Mouse (Mus musculus) spleen, postnatal 14 days (tissue): Measurements from ENCODE around the gene Arfgef2.

ENCODE experiments used
- DNase-seq, 2 experiments: peaks; one replicate each; pipeline ENCODE4 v3.0.0; 2021 to 2022; ENCODE audit warnings: low spot score in 2 of 2

The Arfgef2 gene

DNA sequence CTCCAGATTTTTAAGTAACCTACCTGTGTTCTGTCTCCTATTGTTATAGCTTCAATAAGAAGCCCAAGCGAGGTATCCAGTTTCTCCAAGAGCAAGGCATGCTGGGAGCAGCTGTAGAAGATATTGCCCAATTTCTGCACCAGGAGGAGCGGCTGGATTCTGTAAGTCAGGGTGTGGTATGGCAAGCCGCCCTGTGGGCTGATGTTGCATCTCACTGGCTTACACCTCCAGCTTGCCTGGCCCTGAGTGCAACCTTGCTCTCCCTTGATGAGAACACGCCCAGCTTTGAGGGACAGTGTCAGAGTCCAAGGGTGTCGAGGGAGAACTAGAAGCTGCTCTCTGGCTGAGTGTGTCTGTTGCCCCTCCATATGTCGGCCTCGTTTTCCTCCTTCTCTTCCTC, 53.8 kb downstream of the Arfgef2 start:
- DNase-seq, result no peak

DNA sequence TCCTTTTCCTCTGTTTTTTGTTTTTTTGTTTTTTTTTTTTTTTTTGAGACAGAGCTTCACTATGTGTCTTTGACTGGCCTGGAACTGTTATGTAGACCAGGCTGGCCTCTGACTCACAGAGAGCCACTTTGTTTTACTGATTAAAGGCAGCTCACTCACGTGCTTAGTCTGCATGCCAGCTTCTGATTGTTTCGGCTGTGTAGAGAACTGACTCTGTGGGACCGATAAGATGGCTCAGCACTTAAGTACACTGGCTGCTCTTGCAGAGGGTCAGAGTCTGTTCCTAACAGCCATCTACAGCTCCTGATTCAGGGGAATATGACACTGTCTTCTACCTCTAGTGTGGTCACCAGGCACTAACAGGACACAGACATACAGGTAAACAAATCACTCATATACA, 57.1 kb downstream of the Arfgef2 start:
- DNase-seq, result no peak

DNA sequence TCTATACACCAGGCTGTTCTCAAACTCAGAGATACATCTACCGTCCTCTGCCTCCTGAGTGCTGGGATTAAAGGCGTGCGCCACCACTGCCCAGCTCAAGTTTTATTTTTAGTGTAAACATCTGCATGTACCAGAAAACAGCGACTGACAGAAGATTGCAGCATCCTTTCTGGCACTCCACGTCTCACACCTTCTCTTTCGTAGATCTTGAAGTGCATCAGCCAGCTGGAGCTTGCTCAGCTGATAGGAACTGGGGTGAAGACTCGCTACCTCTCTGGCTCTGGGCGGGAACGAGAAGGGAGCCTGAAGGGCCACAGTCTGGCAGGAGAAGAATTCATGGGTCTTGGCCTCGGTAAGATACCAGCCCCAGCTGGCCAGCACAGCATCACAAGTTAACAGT, 60.1 kb downstream of the Arfgef2 start:
- DNase-seq, result no peak

DNA sequence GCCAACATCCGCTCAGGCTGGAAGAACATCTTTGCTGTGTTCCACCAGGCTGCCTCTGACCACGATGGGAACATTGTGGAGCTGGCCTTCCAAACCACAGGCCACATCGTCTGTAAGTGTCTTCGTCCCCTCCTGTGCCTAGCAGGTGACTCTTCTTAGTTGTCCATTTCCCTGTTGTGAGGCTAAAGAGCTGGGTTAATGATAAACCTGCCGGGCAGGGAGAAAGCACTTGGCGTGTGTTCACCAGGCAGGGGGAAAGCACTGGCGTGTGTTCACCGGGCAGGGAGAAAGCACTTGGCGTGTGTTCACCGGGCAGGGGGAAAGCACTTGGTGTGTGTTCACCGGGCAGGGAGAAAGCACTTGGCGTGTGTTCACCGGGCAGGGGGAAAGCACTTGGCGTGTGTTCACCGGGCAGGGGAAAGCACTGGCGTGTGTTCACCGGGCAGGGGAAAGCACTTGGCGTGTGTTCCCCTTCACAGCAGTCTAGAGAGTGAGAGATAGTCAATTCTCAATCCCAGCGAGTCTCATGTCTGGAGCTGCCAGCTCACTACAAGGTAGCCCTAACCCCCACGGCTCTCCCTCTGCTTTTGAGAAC, 65.0 kb downstream of the Arfgef2 start:
- DNase-seq, result no peak

DNA sequence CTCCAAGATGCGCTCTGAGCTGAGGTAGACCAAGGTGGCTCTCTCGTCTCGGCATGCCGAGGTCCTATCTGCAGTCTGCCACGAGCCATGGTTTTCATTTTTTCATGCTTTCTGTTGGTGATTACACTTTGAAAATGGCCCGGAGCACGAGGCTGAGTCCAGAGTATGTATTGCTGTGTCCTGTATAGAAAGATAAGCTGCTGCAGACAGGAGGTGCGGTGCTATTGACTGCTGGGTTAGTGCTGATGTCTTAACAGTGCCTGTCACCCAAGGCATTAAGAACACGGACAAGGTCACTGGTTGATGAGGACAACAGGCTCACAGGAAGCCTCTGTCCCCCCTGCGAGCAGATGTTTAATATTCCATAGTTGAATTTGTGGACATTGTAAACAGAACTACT, 65.5 kb downstream of the Arfgef2 start:
- no peak for DNase-seq

DNA sequence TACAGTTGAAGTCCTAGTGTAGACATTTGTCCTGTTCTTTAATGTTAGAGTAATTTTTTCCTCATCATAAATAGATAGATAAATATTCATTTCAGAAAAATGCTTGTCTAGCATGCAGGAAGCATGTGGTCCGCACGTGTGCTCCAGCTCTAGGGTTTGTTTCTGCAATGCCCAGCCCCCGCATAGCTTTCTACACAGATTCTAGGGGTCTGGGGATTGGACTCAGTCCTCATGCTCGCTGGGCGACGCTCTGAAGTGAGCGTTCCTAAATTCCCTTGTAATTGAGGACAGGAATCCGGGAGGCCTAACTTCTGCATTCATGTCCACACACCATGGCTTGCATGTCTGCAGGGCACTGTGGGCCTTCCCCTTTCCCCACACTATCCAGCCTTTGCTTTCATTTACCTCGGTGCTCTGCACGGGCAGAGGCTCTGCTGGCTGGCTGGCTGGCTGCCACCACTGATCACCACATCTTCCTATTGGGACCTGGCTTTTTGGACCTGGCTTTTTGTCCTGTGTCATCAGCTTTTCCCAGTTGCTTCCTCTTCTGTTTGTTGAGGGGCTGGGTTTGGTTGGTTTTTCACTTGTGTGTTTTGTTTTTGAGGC, 69.4 kb downstream of the Arfgef2 start:
- no peak for DNase-seq

DNA sequence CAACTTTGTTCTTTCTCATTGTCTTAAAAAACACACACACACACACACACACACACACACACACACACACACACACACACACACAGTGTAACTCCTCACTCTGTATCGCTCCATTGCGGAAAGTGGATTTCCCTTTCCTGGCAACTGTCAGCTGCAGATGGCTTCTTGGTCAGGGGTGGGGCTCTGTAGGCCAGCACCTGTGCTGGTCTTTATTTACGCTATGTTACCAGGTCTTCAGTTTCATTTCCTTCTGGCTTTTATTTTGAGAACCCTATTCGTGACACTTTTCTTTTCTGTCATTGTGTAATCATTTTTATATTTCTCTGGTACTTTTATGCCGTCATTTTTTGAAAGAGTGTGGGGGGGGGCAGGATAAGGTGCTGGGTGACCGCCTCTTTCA, 70.2 kb downstream of the Arfgef2 start:
- DNase-seq, result no peak

DNA sequence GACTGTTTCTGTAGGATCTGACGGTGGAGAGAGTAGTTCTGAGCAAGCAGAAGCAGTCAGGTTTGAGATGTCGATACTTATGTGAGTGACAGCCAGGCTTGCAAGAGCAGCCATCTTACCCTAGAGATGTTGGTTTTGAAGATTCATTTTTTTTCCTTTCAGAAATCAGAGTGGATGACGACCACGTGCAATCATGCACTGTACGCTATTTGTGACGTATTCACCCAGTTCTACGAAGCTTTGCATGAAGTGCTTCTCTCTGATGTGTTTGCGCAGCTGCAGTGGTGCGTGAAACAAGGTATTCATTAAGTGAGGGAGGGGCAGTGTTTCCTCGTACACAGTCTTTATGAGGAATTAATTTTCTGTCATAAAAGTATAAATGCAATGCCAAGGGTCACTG, 70.9 kb downstream of the Arfgef2 start:
- no peak for DNase-seq

DNA sequence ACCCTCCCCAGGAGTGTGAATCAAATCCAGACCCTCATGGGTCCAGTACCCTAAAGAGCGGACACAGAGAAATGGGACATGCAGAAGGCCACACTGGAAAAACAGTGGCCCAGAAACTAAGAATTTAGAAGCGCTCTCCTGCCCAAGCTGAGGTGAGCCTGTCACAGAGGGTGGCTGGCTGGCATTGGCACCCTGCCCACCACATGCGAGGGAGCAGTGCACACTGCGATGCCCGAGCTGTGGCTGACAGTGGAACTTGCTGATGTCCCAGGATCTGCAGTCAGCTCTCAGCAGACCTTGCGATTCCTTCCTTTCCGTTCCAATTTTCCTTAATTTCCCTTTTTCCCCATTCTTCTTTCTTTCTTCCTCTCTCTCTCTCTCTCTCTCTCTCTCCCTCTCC, 79.7 kb downstream of the Arfgef2 start:
- DNase-seq, result no peak

DNA sequence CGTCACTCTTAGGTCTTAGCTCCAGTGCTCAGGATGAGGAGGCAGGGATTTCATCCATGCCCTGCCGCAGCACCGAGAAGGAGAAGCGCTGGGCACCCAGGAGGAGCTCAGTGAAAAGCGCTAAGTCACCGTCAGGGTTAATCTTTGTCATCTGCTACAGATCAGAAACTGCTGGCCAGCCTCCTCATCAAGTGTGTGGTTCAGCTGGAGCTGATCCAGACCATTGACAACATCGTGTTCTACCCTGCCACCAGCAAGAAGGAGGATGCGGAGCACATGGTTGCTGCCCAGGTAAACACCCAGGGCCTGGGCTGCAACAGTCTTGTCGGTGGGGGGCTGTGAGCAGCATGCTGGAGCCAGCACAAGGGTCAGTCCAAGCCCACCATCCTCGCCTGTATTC, 80.2 kb downstream of the Arfgef2 start:
- no peak for DNase-seq

DNA sequence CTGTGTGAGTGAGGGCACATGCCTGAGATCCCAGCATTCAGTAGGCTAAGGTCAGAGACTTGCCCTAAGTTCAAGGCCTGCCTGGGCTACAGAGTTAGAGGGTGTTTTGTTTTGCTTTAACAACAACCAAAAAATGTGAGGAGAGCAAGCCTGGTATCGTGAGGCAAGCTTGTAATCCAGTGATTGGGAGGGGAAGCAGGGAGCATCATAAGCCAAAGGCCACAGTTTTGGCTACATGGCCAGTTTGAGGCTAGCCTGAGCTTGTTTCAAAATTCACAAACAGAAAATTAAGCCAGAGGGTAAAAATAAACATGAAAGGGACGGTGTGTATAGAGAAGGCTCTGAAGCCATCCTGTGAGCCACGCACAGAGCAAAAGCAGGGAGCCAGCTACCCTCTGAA, 80.8 kb downstream of the Arfgef2 start:
- DNase-seq, result no peak

DNA sequence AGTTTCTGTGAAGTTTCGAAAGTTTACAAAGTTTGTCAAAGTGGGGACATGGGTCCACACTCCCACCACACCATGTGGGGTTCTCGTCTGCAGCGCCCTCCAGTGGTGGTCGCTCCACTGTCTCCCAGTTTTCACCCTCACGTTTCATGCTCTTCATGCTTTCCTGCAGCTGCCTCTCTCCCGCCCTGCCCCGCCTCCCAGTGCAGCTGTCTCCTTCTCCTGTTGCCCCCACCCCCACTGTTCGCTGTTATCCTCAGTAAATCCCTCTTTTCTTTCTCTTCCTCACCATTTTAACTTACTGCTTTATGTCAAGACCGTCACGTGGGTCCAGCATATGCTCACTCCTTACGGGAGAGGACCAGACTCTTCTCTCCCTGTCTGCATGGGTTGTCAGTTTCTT, 82.4 kb downstream of the Arfgef2 start:
- DNase-seq, result no peak

DNA sequence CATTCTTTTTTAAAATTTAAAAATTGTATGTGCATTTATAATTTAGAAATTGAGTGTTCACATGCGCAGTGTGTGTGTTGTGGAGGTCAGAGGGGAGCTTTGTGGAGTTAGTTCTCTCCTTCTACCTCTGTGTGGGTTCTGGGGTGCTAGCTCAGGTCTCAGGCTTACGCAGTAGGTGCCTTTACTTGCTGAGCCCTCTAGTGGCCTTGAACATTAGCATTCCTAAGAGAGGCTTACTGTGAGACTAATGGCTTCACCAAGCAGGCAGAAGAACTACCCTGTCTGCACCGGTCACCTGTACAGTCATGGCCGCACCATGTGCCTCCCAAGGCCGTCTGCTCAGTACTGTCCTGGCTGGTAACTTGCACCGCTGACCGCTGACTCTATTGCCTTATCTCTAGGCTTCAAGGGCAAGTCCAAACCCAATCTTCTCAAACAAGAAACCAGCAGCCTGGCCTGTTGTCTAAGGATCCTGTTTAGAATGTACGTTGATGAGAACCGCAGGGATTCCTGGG, 86.0 kb downstream of the Arfgef2 start:
- no peak for DNase-seq

DNA sequence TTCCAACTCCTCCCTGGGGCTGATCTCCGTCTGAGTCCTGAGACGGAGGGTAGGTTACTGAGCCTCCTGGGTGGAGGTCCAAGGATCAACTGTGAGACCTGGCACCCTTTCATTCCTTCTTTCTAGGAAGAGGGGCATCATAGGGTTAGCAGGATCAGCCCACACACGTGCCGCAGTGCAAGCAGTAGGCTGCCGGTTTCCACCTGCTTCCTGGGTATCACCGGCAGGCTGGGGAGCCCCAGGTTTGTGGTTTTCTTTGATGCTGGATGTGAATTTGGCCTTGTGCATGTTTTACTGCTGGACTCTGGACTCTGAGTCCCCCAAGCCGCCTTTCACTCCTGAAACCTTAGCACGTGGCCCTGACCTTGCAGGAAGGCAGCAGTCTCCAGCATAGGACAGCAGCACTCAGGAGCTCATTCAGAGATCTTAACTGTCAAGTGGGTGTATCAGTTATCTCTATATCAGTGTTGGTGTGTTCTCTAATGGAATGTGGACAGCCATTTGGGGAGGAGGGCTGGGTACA, 86.8 kb downstream of the Arfgef2 start:
- no peak for DNase-seq

DNA sequence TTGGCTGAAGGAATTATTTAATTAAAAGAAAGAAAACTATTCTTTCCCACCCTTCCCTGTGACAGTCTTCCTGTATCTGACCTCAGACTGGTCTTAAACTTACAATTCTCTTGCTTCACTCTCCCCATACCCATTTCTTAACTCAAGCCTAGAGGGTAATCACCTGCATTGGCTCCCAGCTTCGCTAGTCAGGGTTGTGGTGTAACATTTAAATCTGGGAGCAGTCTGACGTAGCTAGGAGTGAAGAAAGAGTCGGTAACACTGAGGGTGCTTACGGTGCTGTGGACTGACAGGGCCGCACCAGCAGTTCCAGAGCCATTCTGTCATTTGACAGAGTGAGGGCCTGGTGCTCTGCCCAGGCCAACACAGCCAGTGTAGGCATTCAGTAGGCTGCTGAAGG, 87.6 kb downstream of the Arfgef2 start:
- no peak for DNase-seq

DNA sequence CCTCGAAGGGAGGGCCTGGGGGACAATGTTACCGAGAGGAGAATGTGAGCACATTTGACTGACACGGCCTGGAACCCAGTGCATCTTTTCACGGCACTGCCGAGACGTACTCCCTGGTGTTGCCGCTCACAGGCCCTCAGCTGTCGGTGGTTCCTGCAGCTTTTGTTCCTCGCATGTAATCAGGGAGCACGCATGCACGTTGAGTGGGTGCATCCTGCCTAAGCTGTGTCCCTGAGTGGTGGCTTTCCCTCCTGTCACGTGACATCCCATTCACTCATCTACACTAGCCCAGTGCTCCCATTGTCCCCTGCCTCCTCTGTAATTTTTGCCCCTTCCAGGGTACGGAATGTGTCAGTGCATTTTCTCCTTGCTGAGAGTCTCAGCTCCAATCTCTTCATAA, 91.0 kb downstream of the Arfgef2 start:
- no peak for DNase-seq

DNA sequence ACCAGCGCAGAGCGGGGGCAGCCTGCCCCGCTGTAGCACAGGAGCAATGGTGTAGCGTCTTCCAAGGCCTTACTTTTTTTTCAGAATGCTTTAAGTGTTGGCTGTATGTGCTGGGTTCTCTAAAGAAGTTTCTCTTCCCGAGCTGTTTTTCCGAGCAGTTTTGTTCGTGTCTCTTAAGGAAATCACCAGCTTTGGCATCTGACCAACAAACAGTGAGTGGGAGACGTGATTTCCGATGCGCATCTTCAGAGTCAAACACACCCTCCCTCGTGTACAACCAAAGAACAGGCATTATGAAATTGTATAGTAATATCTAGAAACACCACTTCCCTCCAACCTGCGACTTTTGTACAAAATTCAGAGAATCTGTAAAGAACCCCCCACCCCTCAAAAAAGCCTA, 91.6 kb downstream of the Arfgef2 start:
- DNase-seq, result no peak

DNA sequence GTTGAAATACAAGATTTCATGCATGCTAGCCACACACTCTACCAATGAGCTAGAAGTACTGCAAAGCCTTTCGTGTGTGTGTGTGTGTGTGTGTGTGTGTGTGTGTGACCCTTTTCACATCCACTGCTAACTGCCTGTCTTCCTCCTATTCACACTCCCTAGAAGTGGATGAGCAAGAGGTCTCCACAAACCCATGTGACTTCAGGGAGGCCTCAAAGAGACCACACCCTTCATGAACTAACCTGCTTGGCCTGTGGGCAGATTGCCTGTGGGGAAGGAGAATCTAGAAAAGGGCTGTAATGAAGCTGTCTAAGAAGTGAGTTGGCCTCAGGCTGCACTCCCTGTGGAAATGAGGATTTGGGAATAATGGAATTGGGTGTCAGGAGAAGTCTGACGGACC, 93.8 kb downstream of the Arfgef2 start:
- no peak for DNase-seq

DNA sequence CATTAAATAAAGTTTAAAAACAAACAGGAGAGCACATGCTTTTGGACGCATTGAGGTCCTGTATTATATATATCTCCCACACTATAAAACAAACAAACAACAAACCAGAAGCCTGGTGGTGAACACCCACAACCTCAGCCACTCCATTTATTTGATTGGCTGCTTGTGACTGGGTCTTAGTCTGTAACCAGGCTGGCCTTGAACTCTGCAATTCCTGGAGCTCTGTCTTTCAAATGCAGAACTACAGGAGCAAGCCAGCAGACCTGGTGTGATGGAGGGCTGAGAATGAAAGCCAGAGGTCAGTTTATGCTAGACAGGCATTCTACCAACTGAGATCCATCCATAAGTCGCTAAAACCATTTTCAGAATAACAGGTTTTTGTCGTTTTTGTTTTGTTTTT, 94.4 kb downstream of the Arfgef2 start:
- DNase-seq, result no peak

DNA sequence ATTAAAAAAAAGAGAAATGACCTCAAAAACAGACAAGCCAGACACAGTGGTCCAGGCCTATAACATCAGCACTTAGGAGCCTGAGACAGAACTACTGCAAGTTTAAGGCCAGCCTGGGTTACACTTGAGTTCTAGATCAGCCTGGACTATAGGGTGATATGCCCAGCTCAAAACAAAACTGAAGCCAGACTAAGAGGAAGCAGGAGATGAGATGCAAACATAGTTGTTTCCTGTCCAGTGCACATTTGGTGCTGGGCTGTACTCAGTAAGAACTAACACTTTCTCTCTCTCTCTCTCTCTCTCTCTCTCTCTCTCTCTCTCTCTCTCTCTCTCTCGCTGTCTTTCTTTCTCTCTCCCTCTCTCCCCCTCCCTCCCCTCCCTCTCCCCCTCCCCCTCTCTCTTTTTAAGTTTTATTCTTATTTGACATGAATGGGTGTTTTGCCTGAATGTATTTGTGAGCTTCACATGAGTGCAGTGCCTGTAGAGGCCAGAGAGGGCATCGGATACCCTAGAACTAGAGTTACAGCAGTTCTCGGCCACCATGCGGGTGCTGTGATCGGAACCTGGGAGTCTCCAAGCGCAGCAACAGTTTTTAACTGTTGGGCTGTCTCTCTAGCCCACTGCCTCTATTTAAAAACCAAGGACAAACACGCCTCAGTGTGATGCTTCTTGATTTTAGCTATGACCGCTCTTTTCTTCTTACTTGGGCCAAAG, 95.6 kb downstream of the Arfgef2 start:
- no peak for DNase-seq

DNA sequence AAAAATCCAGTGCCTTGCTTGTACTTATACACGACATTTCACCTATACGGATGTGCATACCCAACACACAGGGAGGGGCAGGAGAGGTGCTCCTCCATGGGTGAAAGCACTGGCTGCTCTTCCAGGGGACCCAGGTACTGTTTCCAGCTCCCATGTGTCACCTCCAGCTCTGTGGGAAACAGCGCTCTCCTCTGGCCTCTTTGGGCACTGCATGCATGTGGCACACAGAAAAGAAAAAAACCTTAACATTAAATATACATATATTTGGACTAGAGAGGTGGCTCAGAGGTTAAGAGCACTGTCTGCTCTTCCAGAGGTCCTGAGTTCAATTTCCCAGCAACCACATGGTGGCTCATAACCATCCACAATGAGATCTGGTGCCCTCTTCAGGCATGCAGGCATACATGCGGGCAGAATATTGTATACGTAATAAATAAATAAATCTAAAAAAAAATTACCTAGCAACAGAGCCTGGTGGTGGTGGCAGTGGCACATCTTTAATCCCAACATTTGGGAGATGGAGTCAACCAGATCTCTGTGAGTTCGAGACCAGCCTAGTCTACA, 98.4 kb downstream of the Arfgef2 start:
- no peak for DNase-seq

DNA sequence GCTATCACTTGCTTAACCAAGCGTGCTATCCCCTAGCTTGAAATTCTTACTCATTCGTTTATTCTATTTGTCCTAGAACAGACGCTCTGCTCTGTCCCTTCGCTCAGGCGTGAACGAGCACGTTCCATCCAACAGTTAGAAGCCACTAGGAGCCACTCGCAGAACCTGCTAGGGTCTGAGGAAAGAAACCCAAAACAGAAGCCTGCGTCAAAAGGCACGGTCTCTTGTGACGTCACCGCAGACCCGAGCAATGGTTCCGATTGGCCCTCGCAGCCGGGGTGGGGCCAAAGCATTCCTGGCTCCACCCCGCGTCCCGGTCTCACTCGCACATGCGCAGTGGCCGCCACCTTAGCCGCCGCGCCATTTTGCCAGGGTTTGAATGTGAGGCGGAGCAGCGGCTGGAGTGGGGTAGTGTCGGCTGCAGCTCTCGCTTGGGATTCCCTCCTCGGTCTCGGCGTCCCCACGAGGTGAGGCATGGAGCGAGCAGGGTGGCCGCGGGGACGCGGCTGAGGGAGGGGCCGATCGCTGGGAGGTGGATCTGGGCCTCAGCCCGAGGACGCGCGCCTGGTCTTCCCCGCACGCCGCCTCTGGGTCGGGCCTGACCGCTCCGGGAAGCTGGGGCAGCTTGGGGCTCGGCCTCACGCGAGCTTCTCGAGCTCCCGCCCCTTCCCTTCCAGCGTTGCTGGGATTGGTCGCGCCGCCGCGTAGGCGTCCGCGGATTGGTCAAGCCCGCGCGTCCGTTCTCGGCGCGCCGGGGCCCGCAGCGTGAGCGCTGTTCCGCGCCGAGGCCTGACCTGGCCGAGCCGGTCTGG, 100.5 kb downstream of the Arfgef2 start, which contains the start of gene Cse1l:
Cse1l (plus strand) TSS at position 330 of the 812 bp plus-strand sequence.
- peak; percentile 95 to 98 for DNase-seq
